Mouse (Mus musculus) T-helper 2 cell (primary cell): ENCODE data around the gene 1700020N01Rik.

Experiments used
- in situ Hi-C: fragments of 300-600 bp; cut with MboI, MseI; formaldehyde crosslinking; loops from one replicate; pipeline ENCODE4 v1.15.1; 2025; ENCODE audit warnings: high pct_unique_total_duplicates

Gene 1700020N01Rik

DNA sequence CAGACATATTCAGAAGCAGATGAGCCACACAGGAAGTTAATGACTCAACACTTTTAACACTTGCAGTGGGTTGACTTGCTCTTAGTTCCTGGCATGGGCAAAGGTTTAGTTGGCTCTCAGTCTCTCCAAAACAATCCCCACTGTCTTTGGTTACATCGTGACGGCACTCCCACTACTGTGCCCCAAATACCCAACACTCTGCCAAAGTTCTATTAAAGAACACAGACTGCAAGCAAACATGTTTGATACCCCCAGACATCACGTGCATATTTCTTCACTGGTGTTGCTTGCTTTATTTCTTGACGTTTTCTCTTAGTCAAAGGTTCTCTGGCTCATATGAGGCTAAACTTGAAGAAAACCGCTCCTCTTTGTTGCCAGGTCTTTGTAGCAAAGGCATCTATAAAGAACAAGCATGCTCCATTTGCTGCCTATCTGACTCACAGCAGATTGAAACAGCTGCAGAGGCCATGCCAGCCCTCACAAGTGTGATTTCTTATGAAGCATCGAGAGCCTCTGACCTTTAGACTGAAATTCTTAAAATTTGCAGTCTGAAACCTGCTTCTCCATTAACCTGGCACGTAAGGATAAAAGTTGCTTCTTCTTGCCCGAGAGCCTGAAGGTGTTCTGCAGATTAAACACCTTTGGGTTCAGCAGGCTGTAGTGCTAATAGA is 66.8 kb downstream of the 1700020N01Rik start:
- in situ Hi-C loops: no loop called here

DNA sequence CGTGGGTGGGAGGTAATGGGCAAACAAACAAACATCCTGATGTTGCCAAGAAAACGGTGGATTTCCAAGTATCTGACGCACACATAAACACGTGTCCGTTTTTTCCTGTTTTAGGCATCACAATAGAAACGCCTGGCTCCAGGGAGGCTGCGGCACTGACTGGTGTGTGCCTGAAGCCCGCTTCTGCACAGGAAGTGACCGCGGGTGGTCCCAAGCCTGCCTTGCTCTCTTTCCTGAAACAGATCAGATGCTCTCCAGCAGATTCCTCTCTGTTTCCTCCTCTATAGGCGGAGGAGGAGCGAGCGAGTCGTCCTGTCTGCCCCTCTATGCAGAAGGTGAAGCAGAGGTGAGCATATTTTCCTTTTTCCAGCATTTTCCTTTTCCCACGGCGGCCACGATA is 76.0 kb downstream of the 1700020N01Rik start:
- in situ Hi-C loops: no loop called here

DNA sequence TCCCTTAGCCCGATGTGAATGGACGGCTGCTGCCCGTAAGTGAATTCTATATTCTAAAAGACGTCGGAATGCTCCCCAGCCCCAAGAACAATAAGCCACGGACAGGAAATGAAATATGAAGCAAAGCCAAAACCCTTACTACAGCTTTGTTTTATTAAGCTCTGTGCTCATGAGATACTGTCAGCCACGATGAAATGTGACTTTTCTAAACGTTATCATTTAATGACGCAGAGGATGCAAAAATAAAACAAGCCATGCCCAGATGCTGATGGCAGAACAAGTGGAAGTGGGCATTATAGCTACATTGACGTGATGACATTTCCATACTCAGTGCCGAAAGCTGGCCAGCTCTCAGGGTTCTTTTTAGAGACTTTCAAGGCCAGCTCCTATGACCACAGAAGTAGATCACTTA is 76.8 kb downstream of the 1700020N01Rik start:
- in situ Hi-C loops: no loop called here

DNA sequence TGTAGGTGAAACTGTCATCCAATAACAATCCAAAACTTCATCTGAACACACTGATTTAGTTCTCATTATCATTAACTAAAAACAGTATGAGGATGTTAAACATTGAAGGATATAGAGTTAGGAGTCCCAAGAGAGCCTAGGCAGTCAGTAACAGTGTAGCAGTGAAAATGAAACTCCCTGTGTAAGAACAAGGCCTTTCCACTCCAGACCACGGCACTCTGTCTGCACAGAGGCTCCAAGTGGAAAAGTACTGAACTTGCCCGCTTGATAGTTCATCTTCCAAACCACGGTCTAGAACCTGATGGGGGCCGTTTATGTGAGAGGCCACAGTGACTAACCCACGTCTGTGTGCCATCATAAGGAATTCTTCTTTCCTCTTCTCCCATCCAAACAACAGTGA is 77.2 kb downstream of the 1700020N01Rik start:
- in situ Hi-C loops: no loop called here
